Mouse (Mus musculus) monocyte, adult 2 months (primary cell): ENCODE results near the gene Rell1.
"Not testable (repeated sequence)": the region's sequence is repeated elsewhere in the genome, so short reads cannot be mapped to it uniquely, and the experiment has no call there.

Experiments used
- DNase-seq, 2 experiments: peaks; one replicate each; pipeline ENCODE4 v3.0.0; 2022; ENCODE audit warnings: low spot score in 2 of 2, low read depth in 1 of 2

Gene Rell1

DNA sequence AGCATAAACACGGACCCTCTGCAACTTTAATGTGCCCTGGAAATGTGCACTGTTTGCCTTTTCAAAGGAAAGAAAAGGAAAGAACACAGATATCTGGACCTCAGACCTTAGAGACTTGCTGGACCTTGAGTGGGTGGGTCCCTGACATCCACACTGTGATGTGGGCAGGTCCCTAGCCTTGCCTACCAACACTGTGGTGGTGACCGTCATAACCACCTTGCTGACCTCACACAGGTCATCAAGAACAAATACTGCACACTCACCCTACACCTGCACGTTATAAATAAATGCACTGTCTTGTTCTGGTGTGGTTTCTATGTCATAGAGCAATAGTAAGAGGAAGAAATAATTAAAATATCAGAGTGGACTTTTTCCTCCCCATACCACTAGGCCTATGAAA, 65.4 kb downstream of the Rell1 start:
- DNase-seq = no peak

DNA sequence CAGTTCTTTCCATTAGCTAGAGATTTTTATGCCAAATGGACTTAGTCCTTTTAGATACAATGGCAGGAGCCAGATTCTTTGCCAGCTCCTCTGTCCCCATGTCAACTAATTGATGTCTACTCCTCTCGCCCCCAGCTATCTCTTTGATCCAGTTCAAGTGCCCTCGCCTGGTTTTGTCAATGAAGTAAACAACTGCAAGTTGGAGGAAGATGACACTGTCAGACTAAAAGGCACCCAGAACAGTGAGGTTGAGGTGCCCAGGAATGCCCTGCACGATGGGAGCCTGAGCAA, 70.9 kb downstream of the Rell1 start:
- DNase-seq = no peak

- not testable (repeated sequence) for DNase-seq
Measured at GRCm38 (mm10) chr5:63897001-63897819, 71.5 kb downstream of the Rell1 start.

DNA sequence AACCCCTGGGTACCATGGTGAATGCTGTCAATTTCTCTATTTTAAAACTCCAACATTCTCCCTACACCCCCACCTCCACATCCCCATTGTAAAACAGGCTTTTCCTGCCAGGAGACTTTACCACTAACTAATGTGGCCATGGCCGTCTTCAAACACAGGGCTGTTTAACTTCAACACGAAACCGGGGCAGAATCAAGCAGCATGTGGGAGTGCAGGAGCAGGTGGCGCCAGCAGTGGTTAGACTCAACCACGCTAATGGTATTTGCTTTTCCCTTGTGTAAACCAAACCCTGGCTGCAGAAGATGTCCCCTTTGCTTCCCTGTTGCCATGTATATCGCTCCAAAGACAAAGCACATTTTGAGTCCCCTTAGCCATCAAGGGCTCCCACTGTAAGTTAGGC, 76.8 kb downstream of the Rell1 start:
- no peak for DNase-seq

DNA sequence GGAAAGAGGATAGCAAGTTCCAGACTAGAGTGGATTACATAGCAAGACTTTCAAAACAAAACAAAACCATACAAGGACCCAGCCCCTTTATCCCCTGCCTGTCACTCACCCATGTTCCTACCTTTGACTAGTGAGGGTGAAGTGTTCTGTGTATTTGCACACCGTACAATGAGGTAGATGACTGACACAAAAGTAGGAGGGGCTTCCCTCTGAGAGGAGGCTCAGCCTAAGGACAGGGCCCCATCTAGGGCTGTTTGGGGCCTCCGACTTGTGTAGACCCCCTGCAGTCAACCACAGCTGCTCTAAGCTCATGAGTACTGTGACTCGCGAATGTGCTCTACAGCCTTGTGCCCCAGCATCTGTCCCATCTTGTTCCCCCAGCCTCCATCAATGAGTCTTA, 77.5 kb downstream of the Rell1 start:
- no peak for DNase-seq

DNA sequence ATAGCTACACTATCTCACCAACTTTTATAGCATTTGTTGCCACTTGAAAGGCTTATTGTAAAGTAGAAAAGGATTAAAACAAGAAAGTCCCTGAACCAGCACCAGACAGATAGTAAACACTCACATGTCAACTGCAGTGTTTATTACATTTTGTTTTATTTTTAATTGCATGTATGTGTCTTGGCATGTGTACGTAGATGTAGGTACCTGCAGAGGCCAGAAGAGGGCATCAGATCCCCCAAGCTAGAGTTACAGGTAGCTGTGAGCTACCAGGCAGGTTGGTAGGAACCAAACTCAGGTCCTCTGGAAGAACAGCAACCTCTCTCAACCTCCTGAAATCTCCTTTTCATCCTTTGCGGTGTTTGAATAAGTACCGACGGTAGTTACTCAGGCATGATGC, 81.6 kb downstream of the Rell1 start:
- DNase-seq = no peak

GRCm38 (mm10) chr5:63886709-63887108, 82.0 kb downstream of the Rell1 start:
- no peak for DNase-seq

DNA sequence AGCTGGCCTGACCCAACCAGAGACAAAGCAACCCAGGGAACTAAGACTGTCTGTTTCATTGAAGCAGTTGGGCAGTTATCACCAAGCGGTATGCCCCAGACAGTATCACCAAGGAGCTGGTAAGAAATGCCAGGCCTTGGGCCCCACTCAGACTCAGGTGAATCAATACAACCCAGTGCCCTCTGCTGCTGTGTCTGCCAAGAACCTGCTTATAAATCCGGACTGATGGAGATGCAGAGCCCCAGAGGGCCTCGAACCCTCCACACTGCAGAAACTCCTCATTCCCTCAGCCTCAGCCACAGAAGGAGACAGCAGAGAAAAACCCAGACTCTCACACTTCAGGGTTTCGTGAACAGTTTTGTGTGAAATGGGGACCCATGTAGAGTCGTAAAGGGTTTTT, 82.4 kb downstream of the Rell1 start:
- no peak for DNase-seq

- no peak for DNase-seq
Measured at GRCm38 (mm10) chr5:63879026-63879425, 89.7 kb downstream of the Rell1 start.

DNA sequence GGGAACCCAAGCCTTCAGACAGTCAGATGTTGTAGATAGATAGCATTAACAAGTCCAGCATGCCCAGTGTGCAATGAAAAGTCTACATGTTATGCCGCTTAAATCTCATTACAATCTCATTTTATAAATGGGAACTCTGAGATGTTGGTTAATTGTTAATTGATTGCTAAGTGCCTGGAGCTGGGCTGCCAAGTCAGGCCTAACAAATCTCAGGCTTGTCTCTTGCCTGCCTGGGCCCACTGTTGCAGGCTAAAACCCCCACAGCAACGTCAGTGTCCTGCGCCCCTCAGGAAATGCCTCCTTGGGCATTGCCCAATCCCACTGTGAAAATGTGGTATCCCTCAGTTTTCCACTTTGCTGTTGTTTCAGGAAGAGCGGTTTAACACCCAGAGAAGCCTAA, 92.6 kb downstream of the Rell1 start:
- no peak for DNase-seq

GRCm38 (mm10) chr5:63874880-63875279, 93.8 kb downstream of the Rell1 start:
- DNase-seq = peak in 1 of 2 experiments; percentile 26

GRCm38 (mm10) chr5:63872176-63872932, 96.3 kb downstream of the Rell1 start:
- no peak for DNase-seq

DNA sequence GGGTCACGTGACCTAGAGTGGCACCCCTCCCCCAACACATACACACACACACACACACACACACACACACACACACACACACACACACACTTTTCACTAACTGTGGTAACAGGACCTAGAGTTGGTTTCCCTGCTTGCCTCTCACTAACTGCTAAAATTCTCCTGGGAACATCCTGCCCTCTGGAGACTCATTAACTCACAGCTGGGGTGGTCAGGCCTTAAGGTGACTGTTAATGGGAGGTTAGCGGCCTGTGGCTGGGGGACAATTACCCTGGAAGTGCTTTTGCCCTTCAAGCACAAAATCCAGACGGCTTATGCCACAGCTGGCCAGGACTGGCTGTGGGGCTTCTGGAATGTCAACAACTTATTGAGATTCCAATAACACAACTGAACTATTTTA, 101.3 kb downstream of the Rell1 start:
- no peak for DNase-seq

- no peak for DNase-seq
Measured at GRCm38 (mm10) chr5:63858901-63859300, 109.8 kb downstream of the Rell1 start.
